Mouse (Mus musculus): Measurements from ENCODE around the gene Cby1.

DNA sequence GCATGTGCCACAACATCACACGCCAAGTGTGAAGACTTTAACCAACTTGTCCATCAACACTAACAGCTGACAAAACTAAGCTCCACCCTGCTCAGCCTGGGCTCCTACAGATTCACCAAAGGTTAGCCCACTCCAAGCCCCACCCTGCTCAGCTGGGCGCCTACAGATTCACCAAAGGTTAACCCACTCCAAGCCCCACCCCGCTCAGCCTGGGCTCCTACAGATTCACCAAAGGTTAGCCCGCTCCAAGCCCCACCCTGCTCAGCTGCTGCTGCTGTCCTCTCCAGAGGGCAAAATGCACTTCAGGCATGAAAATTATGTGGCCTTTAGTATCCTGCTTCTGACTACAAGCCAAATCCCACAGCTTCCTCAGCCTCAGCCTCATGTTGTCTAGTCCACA is 23.0 kb downstream of the Cby1 start:
- TF ChIP-seq POLR2A (IDR thresholded peaks at IDR 0.05; ENCODE audit: borderline replicate concordance, low read depth, low read length) (no peak), CTCF (IDR thresholded peaks at IDR 0.05; ENCODE audit: low read depth, low read length) (no peak)

All from bone marrow macrophage, adult 2 months (primary cell).